Mouse (Mus musculus): ENCODE measurements at regions not wholly inside any gene's neighbourhood (a gene's known extent, or its start where the extent isn't known, plus 50 kb on each side); places are given as distances from the start of the nearest gene placed in this dataset.
A peak's percentile ranks its signal among the peaks of the same experiment; 100 is the strongest.

- Histone ChIP-seq H3K27me3 (ENCODE audit: control insufficient read depth, insufficient read depth, low read length, poor library complexity, severe bottlenecking) (no peaks in the 10 kb centered on the region), H3K36me3 (ENCODE audit: control insufficient read depth, insufficient read depth, low read length, poor library complexity, severe bottlenecking) (no peaks in the 10 kb centered on the region)
- no peak for DNase-seq (ENCODE audit: low read depth, low spot score)
These were observed 181.6 kb downstream of the Mid1ip1 start for GRCm38 (mm10) chrX:10896193-10896955.

GRCm38 (mm10) chrX:10902686-10903085, 187.9 kb downstream of the Mid1ip1 start:
- Histone ChIP-seq H3K36me3 (ENCODE audit: control insufficient read depth, insufficient read depth, low read length, poor library complexity, severe bottlenecking) (no peaks in the 10 kb centered on the region), H3K27me3 (ENCODE audit: control insufficient read depth, insufficient read depth, low read length, poor library complexity, severe bottlenecking) (no peaks in the 10 kb centered on the region)
- DNase-seq (ENCODE audit: low read depth, low spot score), result no peak

GRCm38 (mm10) chrX:10904072-10904471, 189.3 kb downstream of the Mid1ip1 start:
- DNase-seq (ENCODE audit: low read depth, low spot score), result peak; percentile 0

GRCm38 (mm10) chrX:10904889-10905288, 190.1 kb downstream of the Mid1ip1 start:
- Histone ChIP-seq H3K36me3 (ENCODE audit: control insufficient read depth, insufficient read depth, low read length, poor library complexity, severe bottlenecking) (no peaks in the 10 kb centered on the region), H3K27me3 (ENCODE audit: control insufficient read depth, insufficient read depth, low read length, poor library complexity, severe bottlenecking) (no peaks in the 10 kb centered on the region)
- no peak for DNase-seq (ENCODE audit: low read depth, low spot score)

More at GRCm38 (mm10) chrX:10904072-10904471, 189.3 kb downstream of the Mid1ip1 start:
- Histone ChIP-seq H3K27me3 (ENCODE audit: control insufficient read depth, insufficient read depth, low read length, poor library complexity, severe bottlenecking) (no peaks in the 10 kb centered on the region), H3K36me3 (ENCODE audit: control insufficient read depth, insufficient read depth, low read length, poor library complexity, severe bottlenecking) (no peaks in the 10 kb centered on the region)

- DNase-seq (ENCODE audit: low read depth, low spot score), result no peak
- no peaks in the 10 kb centered on the region for H3K36me3 ChIP-seq (ENCODE audit: control insufficient read depth, insufficient read depth, low read length, poor library complexity, severe bottlenecking)
- H3K27me3 ChIP-seq (ENCODE audit: control insufficient read depth, insufficient read depth, low read length, poor library complexity, severe bottlenecking), result no peaks in the 10 kb centered on the region
These were observed 196.6 kb downstream of the Mid1ip1 start for GRCm38 (mm10) chrX:10911127-10912061.
